Mouse (Mus musculus): ENCODE results near the gene Gm20388. TPM values are rescaled to one million over a fixed set of nuclear protein-coding genes. Genes with fewer than 3 reads are reported as not detected.

The Gm20388 gene
- total RNA-seq, 2 experiments from 2014 or later, result 10.7 TPM; not detected in 1

GRCm38 (mm10) chr8:121072406-121073130 lies 1161.9 kb downstream of the Gm20388 start:
- no peak for DNase-seq (ENCODE audit: low spot score in 2 of 2)

- DNase-seq (ENCODE audit: low spot score in 2 of 2), result no peak
These were observed 1162.8 kb downstream of the Gm20388 start for GRCm38 (mm10) chr8:121073174-121074107.

GRCm38 (mm10) chr8:121074108-121074847 lies 1163.6 kb downstream of the Gm20388 start:
- no peak for DNase-seq (ENCODE audit: low spot score in 2 of 2)

GRCm38 (mm10) chr8:121074848-121075145 lies 1164.2 kb downstream of the Gm20388 start:
- no peak for DNase-seq (ENCODE audit: low spot score in 2 of 2)

GRCm38 (mm10) chr8:121075936-121076335 lies 1165.3 kb downstream of the Gm20388 start:
- no peak for DNase-seq (ENCODE audit: low spot score in 2 of 2)

GRCm38 (mm10) chr8:121076555-121076954 lies 1165.9 kb downstream of the Gm20388 start:
- no peak for DNase-seq (ENCODE audit: low spot score in 2 of 2)

- no peak for DNase-seq (ENCODE audit: low spot score in 2 of 2)
These were observed 1168.1 kb downstream of the Gm20388 start for GRCm38 (mm10) chr8:121078721-121079120.

GRCm38 (mm10) chr8:121079201-121079600 lies 1168.6 kb downstream of the Gm20388 start:
- no peak for DNase-seq (ENCODE audit: low spot score in 2 of 2)

- DNase-seq (ENCODE audit: low spot score in 2 of 2), result no peak
These were observed 1169.3 kb downstream of the Gm20388 start for GRCm38 (mm10) chr8:121079944-121080343.

GRCm38 (mm10) chr8:121080361-121081090 lies 1169.9 kb downstream of the Gm20388 start:
- DNase-seq (ENCODE audit: low spot score in 2 of 2), result no peak

GRCm38 (mm10) chr8:121081398-121081797 lies 1170.8 kb downstream of the Gm20388 start:
- DNase-seq (ENCODE audit: low spot score in 2 of 2), result no peak

- DNase-seq (ENCODE audit: low spot score in 2 of 2), result no peak
These were observed 1171.8 kb downstream of the Gm20388 start for GRCm38 (mm10) chr8:121082218-121083092.

- DNase-seq (ENCODE audit: low spot score in 2 of 2), result no peak
These were observed 1172.7 kb downstream of the Gm20388 start for GRCm38 (mm10) chr8:121083093-121083935.

GRCm38 (mm10) chr8:121083936-121084209 lies 1173.2 kb downstream of the Gm20388 start:
- no peak for DNase-seq (ENCODE audit: low spot score in 2 of 2)

GRCm38 (mm10) chr8:121084210-121084951 lies 1173.7 kb downstream of the Gm20388 start, which contains the start of gene Foxf1:
Gene Foxf1 (plus strand): TSS chr8:121084386.
- DNase-seq (ENCODE audit: low spot score in 2 of 2), result no peak

GRCm38 (mm10) chr8:121085011-121085410 lies 1174.4 kb downstream of the Gm20388 start:
- no peak for DNase-seq (ENCODE audit: low spot score in 2 of 2)

GRCm38 (mm10) chr8:121085561-121085960 lies 1174.9 kb downstream of the Gm20388 start:
- DNase-seq (ENCODE audit: low spot score in 2 of 2), result no peak

Measured in layer of hippocampus, adult 18-20 months (tissue).